Mouse (Mus musculus): Measurements from ENCODE around the gene Ttf1.
"Not testable (repeated sequence)": the region's sequence is repeated elsewhere in the genome, so short reads cannot be mapped to it uniquely, and the experiment has no call there.

Gene Ttf1

DNA sequence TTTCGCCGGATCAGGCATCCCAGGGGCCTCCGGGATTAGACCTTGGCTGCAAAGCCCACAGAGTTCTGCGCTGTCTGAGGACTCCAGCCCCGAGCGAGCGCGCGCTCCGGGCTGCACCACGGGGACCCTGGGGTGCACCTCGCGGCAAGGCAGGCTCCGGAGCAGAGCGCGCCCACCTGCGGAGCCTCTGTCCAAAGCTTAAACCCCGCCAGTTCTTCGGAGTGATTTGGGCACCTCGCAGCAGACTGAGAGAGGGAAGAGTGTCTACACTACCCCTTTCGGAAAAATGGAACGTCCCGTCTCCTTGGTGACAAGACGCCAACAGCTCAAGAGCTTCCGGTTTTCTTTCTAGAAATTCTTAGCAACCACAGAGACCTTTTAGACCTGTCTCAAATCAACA is 5.1 kb upstream of the Ttf1 start, which contains the start of gene Cfap77:
Gene Cfap77 (minus strand): TSS at position 76 of the 400 bp plus-strand sequence.
- DNase-seq (ENCODE audit: low spot score): peak; percentile 89

GRCm38 (mm10) chr2:29065796-29066195 is 5.7 kb downstream of the Ttf1 start:
- DNase-seq (ENCODE audit: low spot score): no peak

GRCm38 (mm10) chr2:29066410-29066809 is 6.3 kb downstream of the Ttf1 start:
- DNase-seq (ENCODE audit: low spot score): peak; percentile 71

- DNase-seq (ENCODE audit: low spot score): no peak
These were observed 14.6 kb downstream of the Ttf1 start for GRCm38 (mm10) chr2:29074676-29075075.

DNA sequence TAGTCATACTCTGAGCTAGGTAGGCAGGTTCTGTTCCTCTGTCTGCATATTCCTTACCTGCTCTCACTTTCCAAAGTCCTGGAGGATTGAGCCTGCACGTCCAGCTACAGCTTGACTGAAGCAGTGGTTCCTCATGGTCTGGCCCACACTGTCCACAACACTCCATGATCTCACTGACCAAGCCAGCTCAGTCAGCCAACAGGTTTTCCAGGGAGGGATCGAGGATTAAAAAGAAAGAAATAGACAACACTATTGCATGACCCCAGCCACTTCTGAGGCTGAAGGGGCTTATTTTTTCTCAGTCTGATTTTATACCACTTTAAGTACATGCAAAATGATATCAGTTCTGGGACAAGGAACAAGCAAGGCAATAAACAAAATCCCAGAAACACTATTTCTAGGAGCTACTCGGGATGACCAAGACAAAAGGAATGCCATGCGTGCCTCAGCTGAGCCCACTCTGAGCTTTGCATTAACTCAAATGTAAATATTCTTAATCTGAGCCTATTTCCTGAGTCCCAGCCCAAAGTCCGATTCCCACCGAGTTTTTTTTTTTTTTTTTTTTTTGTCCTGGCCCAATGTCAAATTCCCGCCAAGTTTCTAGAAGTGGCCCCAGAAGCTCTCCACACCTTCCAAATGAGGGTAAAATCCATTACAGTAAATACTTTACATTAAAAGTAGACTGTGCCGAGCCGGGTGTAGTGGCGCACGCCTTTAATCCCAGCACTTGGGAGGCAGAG is 15.4 kb downstream of the Ttf1 start:
- DNase-seq (ENCODE audit: low spot score): no peak

GRCm38 (mm10) chr2:29076226-29076625 is 16.2 kb downstream of the Ttf1 start:
- DNase-seq (ENCODE audit: low spot score): no peak

DNA sequence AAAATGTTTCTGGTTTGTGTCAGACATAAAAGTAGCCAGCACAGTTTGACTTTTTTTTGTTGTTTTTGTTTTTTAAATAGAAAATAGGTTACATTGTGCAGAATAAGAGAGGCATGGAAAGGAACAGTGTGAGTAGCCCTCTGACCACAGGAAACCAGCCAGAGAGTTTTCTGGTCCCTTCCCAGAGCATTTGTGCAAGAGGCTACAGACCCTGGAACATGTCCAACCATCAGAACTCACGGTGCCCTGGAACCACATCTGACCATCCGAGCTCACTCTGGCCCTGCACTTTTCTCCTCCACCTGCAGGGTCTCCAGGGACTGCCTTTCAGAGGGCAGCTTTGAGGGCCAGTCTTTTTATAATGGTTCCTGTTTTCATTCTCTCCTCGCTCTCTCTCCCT is 21.9 kb downstream of the Ttf1 start:
- no peak for DNase-seq (ENCODE audit: low spot score)

GRCm38 (mm10) chr2:29086026-29086425 is 26.0 kb downstream of the Ttf1 start:
- no peak for DNase-seq (ENCODE audit: low spot score)

- not testable (repeated sequence) for DNase-seq (ENCODE audit: low spot score)
These were observed 29.2 kb downstream of the Ttf1 start for GRCm38 (mm10) chr2:29089276-29089675.

DNA sequence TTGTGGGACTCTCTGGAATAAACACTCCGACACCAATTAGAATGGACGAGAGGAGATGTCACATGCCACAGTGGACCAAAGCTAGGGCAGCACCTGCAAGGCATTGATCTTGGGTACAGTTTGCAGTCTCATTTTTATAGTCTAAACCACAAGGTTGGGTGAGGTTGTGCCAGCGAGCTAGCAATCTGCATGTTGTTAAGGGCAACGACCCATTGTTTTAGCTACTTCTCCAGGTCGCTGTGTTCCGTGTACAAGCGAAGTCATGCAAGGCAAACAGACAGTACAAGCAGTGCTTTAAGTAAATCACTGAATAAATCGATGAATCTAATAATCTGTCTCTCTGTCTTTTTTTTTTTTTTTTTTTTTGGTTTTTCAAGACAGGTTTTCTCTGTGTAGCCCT is 35.6 kb downstream of the Ttf1 start:
- no peak for DNase-seq (ENCODE audit: low spot score)

DNA sequence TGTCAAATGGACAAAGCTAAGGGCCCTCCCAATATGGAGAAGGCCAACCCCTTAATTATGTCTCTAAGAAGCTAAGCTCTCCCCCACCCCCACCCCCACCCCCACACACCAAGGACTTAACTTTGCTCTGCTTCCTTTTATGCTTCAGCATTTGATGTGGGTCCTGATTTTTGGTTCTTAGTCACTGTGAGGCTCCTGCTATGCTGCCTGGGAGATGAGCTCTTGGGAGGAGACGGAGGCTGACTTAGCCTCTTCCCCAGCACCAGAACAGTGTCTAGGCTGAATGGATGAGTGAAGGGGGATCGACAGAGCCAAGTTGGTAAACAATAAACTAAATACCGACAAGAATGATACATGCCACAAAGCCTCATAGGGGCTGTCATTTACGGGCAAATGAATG is 36.7 kb downstream of the Ttf1 start:
- DNase-seq (ENCODE audit: low spot score): no peak

DNA sequence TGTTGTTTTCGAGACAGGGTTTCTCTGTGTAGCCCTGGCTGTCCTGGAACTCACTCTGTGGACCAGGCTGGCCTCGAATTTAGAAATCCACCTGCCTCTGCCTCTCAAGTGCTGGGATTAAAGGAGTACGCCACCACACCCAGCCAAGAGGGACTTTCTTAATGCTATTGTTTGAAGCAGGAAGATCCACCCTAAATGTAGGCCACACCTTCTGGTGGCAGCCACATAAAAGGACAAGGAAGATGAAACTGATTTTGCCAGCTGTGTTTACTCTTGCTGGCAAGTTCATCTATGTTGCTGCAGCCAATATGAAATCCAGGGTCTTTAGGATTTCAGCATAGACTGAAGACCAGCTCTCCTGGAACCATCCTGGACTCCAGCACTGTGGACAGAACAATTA is 37.4 kb downstream of the Ttf1 start:
- DNase-seq (ENCODE audit: low spot score): no peak

- DNase-seq (ENCODE audit: low spot score): not testable (repeated sequence)
These were observed 37.9 kb downstream of the Ttf1 start for GRCm38 (mm10) chr2:29097955-29098354.

GRCm38 (mm10) chr2:29098786-29099185 is 38.7 kb downstream of the Ttf1 start:
- no peak for DNase-seq (ENCODE audit: low spot score)

DNA sequence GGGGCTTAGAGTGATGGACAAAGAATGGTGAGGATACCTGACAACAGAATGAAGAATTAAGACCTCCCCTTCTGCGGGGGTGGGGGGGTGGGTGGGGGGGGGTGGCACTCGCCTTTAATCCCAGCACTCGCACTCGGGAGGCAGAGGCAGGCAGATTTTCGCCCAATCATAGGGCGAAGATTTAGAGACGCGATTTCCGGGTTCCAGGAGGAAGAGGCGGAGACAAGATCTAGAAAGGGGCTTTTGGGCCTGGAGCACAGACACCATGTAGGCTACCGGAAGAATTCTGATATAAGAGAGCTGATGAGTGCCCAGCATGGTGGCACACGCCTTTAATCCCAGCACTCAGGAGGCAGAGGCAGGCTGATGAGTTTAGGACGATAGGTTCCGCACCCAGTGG is 39.6 kb downstream of the Ttf1 start:
- DNase-seq (ENCODE audit: low spot score): no peak

- DNase-seq (ENCODE audit: low spot score): no peak
These were observed 40.9 kb downstream of the Ttf1 start for GRCm38 (mm10) chr2:29100822-29101534.

DNA sequence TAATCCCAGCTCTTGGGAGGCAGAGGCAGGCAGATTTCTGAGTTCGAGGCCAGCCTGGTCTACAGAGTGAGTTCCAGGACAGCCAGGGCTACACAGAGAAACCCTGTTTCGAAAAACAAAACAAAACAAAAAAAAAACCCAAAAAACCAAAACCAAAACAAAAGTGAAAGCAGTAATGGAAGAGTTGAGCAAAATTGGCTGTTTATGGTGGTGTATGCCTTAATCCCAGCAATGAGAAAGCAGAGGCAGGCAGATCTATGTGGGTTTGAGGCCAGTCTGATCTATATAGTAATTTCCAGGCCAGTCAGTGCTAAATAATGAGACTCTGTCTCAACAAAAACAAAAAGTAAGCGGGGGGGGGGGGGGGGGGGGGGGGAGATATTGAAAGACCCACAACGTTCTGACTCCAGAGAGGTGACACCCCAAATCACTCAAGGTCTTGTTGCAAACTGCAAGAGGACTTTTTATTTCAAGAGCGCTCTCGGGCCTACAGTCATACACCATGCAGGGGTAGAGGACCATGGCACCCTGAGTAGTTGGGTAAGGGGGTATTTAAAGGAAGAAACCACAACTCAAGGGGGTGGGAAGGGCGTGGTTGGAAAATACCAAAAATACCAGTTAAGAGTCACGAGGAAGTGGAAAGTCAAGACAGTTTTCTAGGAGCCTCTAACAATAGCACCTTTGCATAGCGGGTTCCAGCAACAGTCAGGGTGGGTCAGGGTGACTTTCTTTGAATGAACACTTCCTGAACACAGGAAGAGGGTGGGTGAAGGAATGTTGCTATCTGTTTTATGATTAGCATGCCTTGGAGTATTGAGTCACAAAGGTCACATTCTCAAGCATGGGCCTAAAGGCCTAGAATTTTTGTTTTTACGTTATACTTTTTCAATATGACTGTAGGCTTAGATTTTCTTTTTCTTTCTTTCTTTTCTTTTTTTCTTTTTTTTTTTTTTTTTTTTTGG is 42.6 kb downstream of the Ttf1 start:
- not testable (repeated sequence) for DNase-seq (ENCODE audit: low spot score)

DNA sequence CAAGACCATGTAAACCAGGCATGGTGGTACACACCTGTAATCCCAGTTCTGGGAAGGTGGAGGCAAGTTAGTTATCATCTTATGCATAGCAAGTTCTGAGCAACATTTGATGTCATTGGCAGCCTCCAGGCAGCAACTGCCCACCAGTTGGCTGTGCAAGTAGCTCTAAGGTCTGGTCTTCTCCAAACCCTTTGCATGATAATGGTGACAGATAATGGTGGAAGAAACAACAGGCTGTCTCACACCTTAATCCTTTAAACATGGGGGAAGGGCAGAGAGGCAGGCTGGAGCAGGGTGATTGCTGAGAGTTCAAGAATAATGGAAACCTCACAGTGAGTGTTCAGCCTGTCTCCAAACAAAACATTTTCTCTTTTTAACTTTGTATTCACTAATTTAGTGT is 60.9 kb downstream of the Ttf1 start:
- no peak for DNase-seq (ENCODE audit: low spot score)

GRCm38 (mm10) chr2:29122446-29122845 is 62.4 kb downstream of the Ttf1 start:
- DNase-seq (ENCODE audit: low spot score): no peak

GRCm38 (mm10) chr2:29123907-29124569 is 64.0 kb downstream of the Ttf1 start, which contains the start of gene Setx:
Gene Setx (plus strand): TSS chr2:29124181.
- DNase-seq (ENCODE audit: low spot score): peak; percentile 5

DNA sequence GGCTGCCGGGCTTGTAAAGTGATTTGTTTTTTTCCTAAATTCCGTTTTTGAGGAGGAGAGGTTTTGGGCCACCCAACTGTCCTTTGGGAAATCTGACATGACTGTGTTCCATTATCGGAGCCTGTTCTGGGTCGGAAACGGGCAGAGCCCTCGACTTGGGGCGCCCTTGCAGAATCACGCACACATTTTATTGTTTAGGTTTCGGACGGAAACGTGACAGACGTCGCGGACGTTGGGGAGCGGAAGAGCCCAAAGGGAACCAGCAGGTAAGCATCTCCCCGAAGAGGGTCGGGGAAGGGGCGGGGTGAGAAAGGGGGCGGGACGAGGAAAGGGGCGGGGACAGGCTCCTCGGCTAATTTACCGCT is 64.5 kb downstream of the Ttf1 start:
- DNase-seq (ENCODE audit: low spot score): no peak
